In the genomic region with DNA sequence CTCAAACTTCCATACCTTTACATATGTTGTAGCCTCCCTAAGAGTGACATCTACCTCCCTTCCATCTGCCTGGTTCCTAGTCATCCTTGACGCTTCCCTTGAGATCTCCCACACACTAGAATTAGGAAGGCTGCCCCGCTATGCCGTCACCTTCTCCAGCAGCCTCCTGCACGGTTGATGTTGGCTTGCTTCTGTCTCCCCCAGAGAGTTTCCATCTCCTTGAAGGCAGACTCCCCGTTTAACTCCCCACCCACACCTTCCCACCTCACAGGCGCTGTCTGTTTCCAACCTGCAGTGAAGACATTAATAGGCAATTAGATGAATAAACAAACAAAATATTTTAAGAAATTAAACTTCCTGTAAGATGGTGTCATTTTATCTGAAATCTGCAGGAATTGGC, we compare ENCODE assay signal across 12 mouse cellular contexts.
A peak's percentile ranks its signal among the peaks of the same experiment; 100 is the strongest.
DNase-seq lines count a peak whose midpoint lies in the region.
"Had no signal": no experiment of that assay in that cellular context is flagged by ENCODE, and none has a peak within 500 bp of the region (broad histone marks: within the 10 kb centered on the region; RNA-seq: fewer than 3 reads in every experiment).

No protein-coding gene starts in this region.

- DNase-seq in left cerebral cortex, adult 18-20 months (ENCODE audit: low spot score in 2 of 2) = peak; percentile 25 to 28
- no peak for DNase-seq in left cerebral cortex, adult 11 months (ENCODE audit: low spot score)
- DNase-seq in right cerebral cortex, adult 2 months (ENCODE audit: low spot score in 2 of 2) = peak; percentile 38 to 56
- DNase-seq in right cerebral cortex, postnatal 10 days (ENCODE audit: low spot score in 2 of 2) = no peak
- peak; percentile 22 to 32 for DNase-seq in right cerebral cortex, postnatal 36 days (ENCODE audit: low spot score in 2 of 2)
- no peak for DNase-seq in ovary, postnatal 36 days (ENCODE audit: low spot score)
- DNase-seq: adrenal gland, postnatal 25 days; cerebellum, adult 2 months; cerebellum, postnatal 14 days; embryo, embryonic 11 days; gastrocnemius, postnatal 36 days; heart, postnatal 36 days had no signal

Comparison
In these comparisons a context has a peak if more than half of its experiments do, and no peak if none do; other contexts are left out.
1. DNase-seq: peak in left cerebral cortex, adult 18-20 months (2 of 2), right cerebral cortex, adult 2 months (2 of 2) and right cerebral cortex, postnatal 36 days (2 of 2); none in left cerebral cortex, adult 11 months (single experiment), right cerebral cortex, postnatal 10 days (0 of 2) and ovary, postnatal 36 days (single experiment).